Mouse (Mus musculus) lung, postnatal 14 days (tissue): ENCODE results near the gene Slc20a1.

ENCODE experiments used
- DNase-seq: peaks from one replicate; pipeline ENCODE4 v3.0.0; 2021

The Slc20a1 gene

DNA sequence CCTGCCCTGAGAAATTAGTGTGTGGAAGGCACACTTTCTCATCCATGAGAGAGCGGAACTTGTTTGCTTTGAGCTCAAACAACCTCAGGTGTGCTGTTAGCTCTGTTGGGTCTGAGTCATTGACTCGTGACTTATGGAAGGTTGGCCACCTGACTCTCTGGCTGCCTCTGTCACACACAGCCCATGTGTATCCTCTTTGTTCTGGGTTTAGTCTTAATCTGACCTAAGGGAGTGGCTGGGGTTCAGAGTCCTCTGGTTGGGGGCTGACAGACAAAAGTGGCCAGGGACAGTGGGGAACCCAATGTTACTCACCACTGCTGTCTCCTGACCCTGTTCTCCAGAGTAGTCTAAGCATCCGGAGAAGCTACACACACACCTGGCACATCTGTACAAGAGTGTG lies 59.5 kb downstream of the Slc20a1 start:
- DNase-seq, result no peak

DNA sequence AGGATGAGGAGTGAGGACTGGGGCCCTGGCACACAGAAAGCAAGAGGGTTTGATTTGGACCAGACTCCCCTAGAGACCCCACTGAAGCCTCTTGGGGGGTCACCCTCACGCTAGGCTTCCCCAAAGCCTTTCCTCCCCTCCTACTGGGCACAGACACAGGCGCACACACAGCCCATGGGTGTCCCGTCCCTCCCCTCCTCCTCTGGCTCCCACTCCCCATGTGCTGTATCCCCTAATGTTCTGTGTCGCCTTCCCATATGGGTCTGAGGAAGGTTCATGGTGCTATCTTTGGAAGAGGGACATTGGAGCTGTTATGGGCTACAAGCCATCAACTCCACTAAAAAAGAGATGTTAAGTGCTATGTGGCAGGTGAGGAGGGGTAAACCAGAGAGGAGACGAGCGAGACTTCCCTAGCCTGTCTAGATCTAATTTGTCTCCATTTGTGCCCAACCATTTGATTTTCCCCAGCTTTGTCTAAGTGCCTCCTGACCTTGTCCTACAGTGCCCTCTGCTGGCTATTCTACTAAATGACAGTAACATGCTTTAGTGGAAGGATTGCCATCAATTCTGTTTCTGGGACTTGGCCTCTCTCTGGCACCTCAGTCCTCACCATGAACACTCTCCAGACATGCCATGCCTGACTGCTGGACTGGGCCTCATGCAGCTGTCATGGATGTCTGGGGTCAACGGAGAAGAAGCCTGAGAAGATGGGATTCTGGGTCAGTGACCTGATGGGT lies 60.1 kb downstream of the Slc20a1 start:
- peak; percentile 81 for DNase-seq

DNA sequence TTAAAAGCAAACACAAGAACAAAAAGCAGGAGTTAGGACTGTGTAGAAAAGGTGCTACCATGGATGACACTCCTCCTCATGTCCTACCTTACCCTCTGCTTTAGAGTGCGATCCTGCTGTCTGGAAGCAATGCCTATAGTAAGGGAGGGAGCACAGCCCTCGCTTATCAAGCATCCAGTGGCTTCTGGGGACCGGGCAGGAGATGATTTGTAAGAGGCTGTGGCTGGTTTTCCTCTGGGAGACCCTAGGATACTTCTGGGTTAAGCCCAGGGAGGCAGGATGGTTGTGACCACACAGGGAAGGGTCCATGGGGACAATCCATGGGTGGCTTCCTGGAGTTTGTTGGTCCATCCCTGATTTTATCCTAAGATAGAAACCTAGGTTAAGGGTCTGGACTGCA lies 62.1 kb downstream of the Slc20a1 start:
- no peak for DNase-seq
